Mouse (Mus musculus) gastrocnemius, adult 2 months (tissue): ENCODE measurements at regions not wholly inside any gene's neighbourhood (a gene's known extent, or its start where the extent isn't known, plus 50 kb on each side); places are given as distances from the start of the nearest gene placed in this dataset.

Source experiments
- DNase-seq: peaks from one replicate; pipeline ENCODE4 v3.0.0; 2022
- H3K27ac ChIP-seq: fragments of 200-600 bp; 2 replicates; pipeline ENCODE4 v1.8.1; 2022; ENCODE audit warnings: mild to moderate bottlenecking
- H3K4me3 ChIP-seq: fragments of 200-600 bp; 2 replicates; pipeline ENCODE4 v1.8.1; 2022; ENCODE audit warnings: mild to moderate bottlenecking, moderate library complexity
- CTCF ChIP-seq: fragments of 200-600 bp; IDR thresholded peaks from 2 replicates; pipeline ENCODE4 v1.8.1; 2022; ENCODE audit warnings: antibody characterized with exemption, mild to moderate bottlenecking, moderate library complexity
- intact Hi-C: fragments of 180-260 bp; cut with DNase I; formaldehyde crosslinking; loops from one replicate; pipeline ENCODE4 v1.15.1; 2025

GRCm38 (mm10) chr6:41225382-41225781 is 76.7 kb upstream of the Try4 start:
- H3K4me3 ChIP-seq = no peak overlapping the region
- no peak for DNase-seq
- no peak overlapping the region for H3K27ac ChIP-seq
- intact Hi-C loops = no loop called here
- no peak for TF ChIP-seq CTCF

GRCm38 (mm10) chr6:41218415-41218814 is 83.7 kb upstream of the Try4 start:
- no peak for DNase-seq
- intact Hi-C loops = no loop called here
- no peak overlapping the region for H3K27ac ChIP-seq
- H3K4me3 ChIP-seq = no peak overlapping the region
- TF ChIP-seq CTCF = no peak

- intact Hi-C loops = no loop called here
- H3K4me3 ChIP-seq = no peak overlapping the region
- no peak for TF ChIP-seq CTCF
- no peak for DNase-seq
- H3K27ac ChIP-seq = no peak overlapping the region
Measured at GRCm38 (mm10) chr6:41215857-41216256, 86.2 kb upstream of the Try4 start.

- no peak for TF ChIP-seq CTCF
- intact Hi-C loops = no loop called here
Measured at GRCm38 (mm10) chr6:41205864-41206263, 96.2 kb upstream of the Try4 start.

GRCm38 (mm10) chr6:41202882-41203281 is 99.2 kb upstream of the Try4 start:
- no peak for DNase-seq
- Histone ChIP-seq H3K27ac (no peak overlapping the region), H3K4me3 (no peak overlapping the region)
- TF ChIP-seq CTCF = no peak
- intact Hi-C loops = no loop called here

More at GRCm38 (mm10) chr6:41205864-41206263, 96.2 kb upstream of the Try4 start:
- no peak for DNase-seq
- Histone ChIP-seq H3K27ac (no peak overlapping the region), H3K4me3 (no peak overlapping the region)

- no peak overlapping the region for H3K27ac ChIP-seq
- no peak overlapping the region for H3K4me3 ChIP-seq
- no peak for DNase-seq
- intact Hi-C loops = no loop called here
- TF ChIP-seq CTCF = no peak
Measured at GRCm38 (mm10) chr6:41202302-41202701, 99.8 kb upstream of the Try4 start.

- intact Hi-C loops = no loop called here
- DNase-seq = no peak
- no peak; the same call in 1 of the 2 replicates for TF ChIP-seq CTCF
- Histone ChIP-seq H3K27ac (no peak overlapping the region), H3K4me3 (no peak overlapping the region)
Measured at GRCm38 (mm10) chr6:41194464-41194863, 107.6 kb upstream of the Try4 start.

- no peak overlapping the region for H3K4me3 ChIP-seq
- no peak for TF ChIP-seq CTCF
- H3K27ac ChIP-seq = no peak overlapping the region
- DNase-seq = no peak
- intact Hi-C loops = no loop called here
Measured at GRCm38 (mm10) chr6:41191734-41192326, 110.2 kb upstream of the Try4 start.

- no peak overlapping the region for H3K4me3 ChIP-seq
- no peak for DNase-seq
- H3K27ac ChIP-seq = no peak overlapping the region
- no peak for TF ChIP-seq CTCF
- intact Hi-C loops = no loop called here
Measured at GRCm38 (mm10) chr6:41188910-41189309, 113.2 kb upstream of the Try4 start.

GRCm38 (mm10) chr6:41187966-41188365 is 114.1 kb upstream of the Try4 start:
- DNase-seq = no peak
- TF ChIP-seq CTCF = no peak
- no peak overlapping the region for H3K27ac ChIP-seq
- H3K4me3 ChIP-seq = no peak overlapping the region
- intact Hi-C loops = no loop called here

- no peak for DNase-seq
- intact Hi-C loops = no loop called here
- Histone ChIP-seq H3K27ac (no peak overlapping the region), H3K4me3 (no peak overlapping the region)
- no peak for TF ChIP-seq CTCF
Measured at GRCm38 (mm10) chr6:41178896-41179295, 123.2 kb upstream of the Try4 start.

- intact Hi-C loops = no loop called here
- TF ChIP-seq CTCF = no peak
Measured at GRCm38 (mm10) chr6:41178019-41178418, 124.0 kb upstream of the Try4 start.

GRCm38 (mm10) chr6:41177152-41177551 is 124.9 kb upstream of the Try4 start:
- DNase-seq = no peak
- Histone ChIP-seq H3K27ac (no peak overlapping the region), H3K4me3 (no peak overlapping the region)
- intact Hi-C loops = no loop called here
- no peak for TF ChIP-seq CTCF

More at GRCm38 (mm10) chr6:41178019-41178418, 124.0 kb upstream of the Try4 start:
- DNase-seq = no peak
- Histone ChIP-seq H3K27ac (no peak overlapping the region), H3K4me3 (no peak overlapping the region)

GRCm38 (mm10) chr6:41176034-41176433 is 126.0 kb upstream of the Try4 start:
- H3K27ac ChIP-seq = no peak overlapping the region
- intact Hi-C loops = no loop called here
- DNase-seq = no peak
- no peak overlapping the region for H3K4me3 ChIP-seq
- TF ChIP-seq CTCF = no peak
